Mouse (Mus musculus): Measurements from ENCODE around the gene Cltc. TPM values are rescaled to one million over a fixed set of nuclear protein-coding genes. Genes with fewer than 3 reads are reported as not detected.

Cltc gene
- 67.0 and 117 TPM in 2 replicates for polyA plus RNA-seq (2012; rRNA removed; ENCODE audit: low replicate concordance)

DNA sequence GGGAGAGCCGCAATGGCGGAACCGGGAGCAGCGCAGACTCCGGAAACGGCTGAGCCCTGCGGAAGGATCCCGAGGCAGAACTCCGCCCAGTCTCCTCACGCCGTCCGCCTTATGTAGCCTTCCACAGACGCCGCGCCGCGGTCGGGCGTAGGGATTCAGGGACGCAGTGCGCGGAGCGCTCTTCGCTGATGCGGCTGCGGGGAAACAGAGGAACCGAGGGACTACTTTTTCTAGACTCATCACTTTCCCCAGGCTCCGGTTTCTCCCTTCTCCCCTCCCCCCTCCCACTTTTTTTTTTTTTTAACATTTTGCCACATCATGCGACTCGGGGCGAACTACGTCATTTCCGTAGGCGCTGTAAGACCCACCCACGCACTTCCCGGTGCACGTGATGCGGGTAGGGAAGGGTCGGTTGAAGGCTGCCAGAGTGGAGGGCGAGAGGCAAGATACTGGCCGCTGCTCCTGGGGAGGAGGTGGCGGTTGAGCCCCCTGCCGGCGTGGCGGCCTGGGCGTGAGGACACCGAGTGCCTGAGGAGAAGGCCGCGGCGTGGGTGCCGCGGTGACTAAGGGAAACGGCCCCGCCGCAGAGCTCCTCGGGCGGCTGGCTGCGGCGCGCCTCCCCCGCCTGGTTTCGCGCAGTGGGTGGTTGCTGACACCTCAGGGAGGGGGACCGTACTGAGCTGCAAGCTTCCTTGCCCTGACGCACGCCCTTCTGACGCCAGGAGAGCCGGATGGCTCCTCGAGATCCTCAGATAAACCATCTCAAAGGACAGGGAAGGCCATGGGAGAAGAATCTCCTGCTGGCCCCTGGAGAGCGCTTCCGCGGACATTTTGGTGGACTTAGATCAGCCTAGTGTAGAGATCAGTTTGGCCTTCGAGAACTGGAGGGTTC lies at the start of gene Cltc:
Cltc (minus strand) TSS at position 86 of the 892 bp plus-strand sequence.

DNA sequence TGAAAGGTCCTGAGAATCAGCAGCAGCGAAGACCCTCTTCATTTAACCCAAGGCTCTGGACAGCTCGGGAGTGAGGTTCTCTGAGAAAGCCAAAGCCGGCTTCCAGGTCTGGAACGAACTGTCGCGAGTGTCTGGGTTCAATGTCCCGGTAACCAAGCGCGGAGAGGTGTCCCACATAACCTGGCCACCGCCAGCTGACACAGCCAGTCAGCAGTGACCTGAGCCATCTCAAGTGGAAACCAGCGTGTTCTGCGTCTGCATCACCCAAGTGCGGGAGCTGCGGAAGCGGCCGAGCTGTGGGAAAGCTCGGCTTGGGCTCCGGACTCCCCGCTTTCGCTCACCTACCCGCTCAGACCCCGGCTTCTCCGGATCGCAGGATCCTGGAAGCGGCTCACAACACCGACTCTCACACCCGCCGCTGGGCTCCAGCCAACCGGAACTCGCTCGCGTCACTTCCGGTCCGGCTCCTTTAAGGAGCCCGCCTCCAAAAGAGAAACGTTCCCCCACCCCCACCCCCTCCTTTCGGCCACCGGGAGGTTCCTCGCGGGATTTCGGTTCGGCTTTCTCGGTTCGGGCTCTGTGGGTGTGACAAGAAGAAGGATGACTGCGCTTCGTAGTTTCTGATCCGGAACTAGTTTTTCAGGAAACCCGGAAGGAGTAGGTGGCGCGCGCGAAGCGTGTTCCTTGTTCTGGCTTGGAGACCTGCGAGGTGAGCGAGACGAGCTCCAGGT lies 73.8 kb downstream of the Cltc start, which contains the start of the genes Vmp1 and Ptrh2:
Vmp1 (minus strand) TSS at position 442 of the 731 bp plus-strand sequence.
Ptrh2 (plus strand) TSS at position 591 of the 731 bp plus-strand sequence.

Other genes with a start within 250 kb of the Cltc start
- 5.4 and 7.5 TPM in 2 replicates for gene Rps6kb1, start 212.8 kb downstream of the Cltc start, polyA plus RNA-seq (2012; rRNA removed; ENCODE audit: low replicate concordance)
- 2.2 and 7.0 TPM in 2 replicates for gene Tubd1, start 212.6 kb downstream of the Cltc start, polyA plus RNA-seq (2012; rRNA removed; ENCODE audit: low replicate concordance)
- gene Vmp1, start 73.7 kb downstream of the Cltc start, polyA plus RNA-seq (2012; rRNA removed; ENCODE audit: low replicate concordance), result 46.6 and 133 TPM in 2 replicates
- 2.7 and 4.7 TPM in 2 replicates for gene Ptrh2, start 73.6 kb downstream of the Cltc start, polyA plus RNA-seq (2012; rRNA removed; ENCODE audit: low replicate concordance)
- gene Dhx40, start 50.2 kb upstream of the Cltc start, polyA plus RNA-seq (2012; rRNA removed; ENCODE audit: low replicate concordance), result 3.0 and 7.6 TPM in 2 replicates
- gene Ypel2, start 236.1 kb upstream of the Cltc start, polyA plus RNA-seq (2012; rRNA removed; ENCODE audit: low replicate concordance), result 7.0 TPM in 2 replicates